Mouse (Mus musculus) erythroblast, embryonic 14.5 days (primary cell): Measurements from ENCODE around the gene Dop1a. TPM values are rescaled to one million over a fixed set of nuclear protein-coding genes. Genes with fewer than 3 reads are reported as not detected.
"Not testable (repeated sequence)": the region's sequence is repeated elsewhere in the genome, so short reads cannot be mapped to it uniquely, and the experiment has no call there.

Source experiments
- H3K27me3 ChIP-seq: 2 replicates; pipeline ENCODE4 v1.6.1; 2012; ENCODE audit warnings: inconsistent platforms; ENCODE audit not compliant: control insufficient read depth
- H3K36me3 ChIP-seq: 2 replicates; pipeline ENCODE4 v1.6.1; 2012; ENCODE audit warnings: mild to moderate bottlenecking, inconsistent platforms; ENCODE audit not compliant: control insufficient read depth
- H3K4me1 ChIP-seq: 2 replicates; pipeline ENCODE4 v1.6.1; 2012; ENCODE audit warnings: inconsistent platforms; ENCODE audit not compliant: control insufficient read depth
- H3K4me3 ChIP-seq: replicated peaks from 2 replicates; pipeline ENCODE3; 2012; ENCODE audit warnings: moderate library complexity, mild to moderate bottlenecking, inconsistent platforms
- H3K9me3 ChIP-seq: 2 replicates; pipeline ENCODE4 v1.6.1; 2012; ENCODE audit warnings: low read length, inconsistent platforms, mixed read lengths; ENCODE audit not compliant: control insufficient read depth
- GATA1 ChIP-seq: IDR thresholded peaks from 2 replicates; pipeline ENCODE4 v1.6.1; 2012; ENCODE audit warnings: low read length, inconsistent platforms, mixed read lengths
- TAL1 ChIP-seq: IDR thresholded peaks from 3 replicates; pipeline ENCODE4 v1.6.1; 2012; ENCODE audit warnings: low read length, inconsistent platforms, mixed read lengths
- polyA plus RNA-seq: library from polyadenylated mRNA; stranded (reverse); fragments of >175 nt; gene quantifications from 2 replicates; pipeline ENCODE4 v1.2.3, GENCODE M21; 2012

The Dop1a gene
- polyA plus RNA-seq, 1 experiment = 0.15 TPM

DNA sequence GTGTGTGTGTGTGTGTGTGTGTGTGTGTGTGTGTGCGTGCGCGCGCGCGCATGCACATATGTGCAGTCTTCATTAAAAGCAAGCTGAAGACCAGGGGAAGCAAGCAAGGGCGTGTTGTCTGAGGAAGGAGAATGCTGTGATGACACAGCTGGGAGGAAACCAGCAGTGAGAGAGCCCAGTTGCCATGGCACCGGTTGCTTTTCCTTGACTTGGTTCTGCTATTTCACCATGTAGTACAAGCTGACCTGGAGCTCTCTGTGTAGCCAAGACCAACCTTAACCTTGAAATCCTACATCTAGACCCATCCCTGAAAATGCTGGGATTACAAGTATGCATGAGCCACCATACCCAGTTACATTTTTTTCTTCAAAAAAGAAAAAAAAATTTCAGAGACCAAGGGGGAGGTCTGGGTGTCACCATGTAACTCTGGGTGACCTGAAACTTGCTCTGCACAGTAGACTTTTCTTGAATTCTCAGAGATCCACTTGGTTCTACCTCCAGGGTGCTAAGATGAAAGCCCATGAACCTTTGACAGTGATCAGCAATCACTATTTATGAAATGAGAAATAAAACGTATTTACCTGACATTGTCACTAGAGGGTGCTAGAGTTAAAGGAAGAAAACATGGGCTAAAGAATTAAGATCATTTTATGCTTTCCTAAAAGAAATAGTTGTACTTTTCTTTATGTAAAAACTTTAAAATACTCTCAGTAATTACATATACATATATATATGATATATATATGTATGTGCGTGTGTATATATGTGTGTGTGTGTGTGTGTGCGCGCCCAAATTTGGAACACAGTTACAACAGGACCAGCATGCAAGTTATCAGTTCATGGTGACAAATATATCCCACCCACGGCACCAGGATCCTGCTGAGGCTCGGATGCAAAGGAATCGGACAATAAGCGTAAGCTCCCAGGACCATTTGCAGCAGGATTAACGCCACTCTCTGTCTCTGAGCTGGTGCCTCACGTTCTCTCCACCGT, 126.0 kb downstream of the Dop1a start:
- Histone ChIP-seq H3K36me3 (peaks cover 4% of the 10 kb centered on the region; the same call in 1 of the 2 replicates), H3K4me3 (no peak overlapping the region), H3K27me3 (no peaks in the 10 kb centered on the region), H3K4me1 (no peaks in the 10 kb centered on the region), H3K9me3 (peaks cover 14% of the 10 kb centered on the region)
- TF ChIP-seq TAL1 (no peak), GATA1 (no peak)

- H3K9me3 ChIP-seq = peaks cover 14% of the 10 kb centered on the region
- H3K36me3 ChIP-seq, H3K4me1 ChIP-seq, H3K27me3 ChIP-seq, H3K4me3 ChIP-seq: not testable (repeated sequence)
Measured at GRCm38 (mm10) chr9:86594357-86594767, 127.4 kb downstream of the Dop1a start.

- H3K4me1 ChIP-seq, H3K27me3 ChIP-seq, H3K4me3 ChIP-seq, H3K9me3 ChIP-seq, H3K36me3 ChIP-seq: not testable (repeated sequence)
Measured at GRCm38 (mm10) chr9:86596983-86597382, 130.0 kb downstream of the Dop1a start.

GRCm38 (mm10) chr9:86599723-86600303, 132.9 kb downstream of the Dop1a start:
- TF ChIP-seq GATA1 (no peak), TAL1 (no peak)

More at GRCm38 (mm10) chr9:86599723-86600303, 132.9 kb downstream of the Dop1a start:
- Histone ChIP-seq H3K9me3 (peaks cover 9% of the 10 kb centered on the region), H3K4me3 (no peak overlapping the region), H3K4me1 (no peaks in the 10 kb centered on the region), H3K27me3 (no peaks in the 10 kb centered on the region), H3K36me3 (peaks cover 4% of the 10 kb centered on the region; the same call in 1 of the 2 replicates)

Other genes starting within 250 kb of the Dop1a start
- 0.02 TPM in 1 of 2 replicates, not detected in the other for gene Ube2cbp, start 2.2 kb upstream of the Dop1a start, polyA plus RNA-seq
- gene Pgm3, start 104.7 kb downstream of the Dop1a start, polyA plus RNA-seq = 0.01 and 0.04 TPM in 2 replicates
- not detected in 2 replicates for gene Rwdd2a, start 104.8 kb downstream of the Dop1a start, polyA plus RNA-seq
- gene Me1, start 228.8 kb downstream of the Dop1a start, polyA plus RNA-seq = 0.03 and 0.05 TPM in 2 replicates